Mouse (Mus musculus): ENCODE data around the gene Pcca. TPM values are rescaled to one million over a fixed set of nuclear protein-coding genes. Genes with fewer than 3 reads are reported as not detected.

The Pcca gene
- total RNA-seq, 2 experiments from 2014 or later: 2.9 to 12.6 TPM

GRCm38 (mm10) chr14:122636601-122637000 lies 102.5 kb downstream of the Pcca start:
- no peak for ATAC-seq (replicated peaks; ENCODE audit: low FRiP score, poor library complexity, severe bottlenecking)

- no peak for ATAC-seq (replicated peaks; ENCODE audit: low FRiP score, poor library complexity, severe bottlenecking)
These were observed 103.9 kb downstream of the Pcca start for GRCm38 (mm10) chr14:122637798-122638555.

- ATAC-seq (replicated peaks; ENCODE audit: low FRiP score, poor library complexity, severe bottlenecking): no peak
These were observed 105.1 kb downstream of the Pcca start for GRCm38 (mm10) chr14:122639168-122639720.

GRCm38 (mm10) chr14:122642432-122642831 lies 108.3 kb downstream of the Pcca start:
- ATAC-seq (replicated peaks; ENCODE audit: low FRiP score, poor library complexity, severe bottlenecking): no peak

GRCm38 (mm10) chr14:122648214-122648613 lies 114.1 kb downstream of the Pcca start:
- ATAC-seq (replicated peaks; ENCODE audit: low FRiP score, poor library complexity, severe bottlenecking): no peak

GRCm38 (mm10) chr14:122649336-122649950 lies 115.3 kb downstream of the Pcca start:
- no peak for ATAC-seq (replicated peaks; ENCODE audit: low FRiP score, poor library complexity, severe bottlenecking)

GRCm38 (mm10) chr14:122651681-122652080 lies 117.6 kb downstream of the Pcca start:
- ATAC-seq (replicated peaks; ENCODE audit: low FRiP score, poor library complexity, severe bottlenecking): 0 out of 2 replicates have a peak, but pooled peaks have one; percentile 39

GRCm38 (mm10) chr14:122675661-122676060 lies 141.5 kb downstream of the Pcca start:
- ATAC-seq (replicated peaks; ENCODE audit: low FRiP score, poor library complexity, severe bottlenecking): no peak

GRCm38 (mm10) chr14:122683645-122684044 lies 149.5 kb downstream of the Pcca start:
- no peak for ATAC-seq (replicated peaks; ENCODE audit: low FRiP score, poor library complexity, severe bottlenecking)

GRCm38 (mm10) chr14:122684250-122684649 lies 150.1 kb downstream of the Pcca start:
- no peak for ATAC-seq (replicated peaks; ENCODE audit: low FRiP score, poor library complexity, severe bottlenecking)

GRCm38 (mm10) chr14:122684811-122685210 lies 150.7 kb downstream of the Pcca start:
- ATAC-seq (replicated peaks; ENCODE audit: low FRiP score, poor library complexity, severe bottlenecking): no peak

GRCm38 (mm10) chr14:122687398-122687797 lies 153.3 kb downstream of the Pcca start:
- ATAC-seq (replicated peaks; ENCODE audit: low FRiP score, poor library complexity, severe bottlenecking): 0 out of 2 replicates have a peak, but pooled peaks have one; percentile 30

GRCm38 (mm10) chr14:122688378-122688777 lies 154.3 kb downstream of the Pcca start:
- ATAC-seq (replicated peaks; ENCODE audit: low FRiP score, poor library complexity, severe bottlenecking): no peak

GRCm38 (mm10) chr14:122689136-122689815 lies 155.2 kb downstream of the Pcca start:
- no peak for ATAC-seq (replicated peaks; ENCODE audit: low FRiP score, poor library complexity, severe bottlenecking)

- 0 out of 2 replicates have a peak, but pooled peaks have one; percentile 46 for ATAC-seq (replicated peaks; ENCODE audit: low FRiP score, poor library complexity, severe bottlenecking)
These were observed 157.4 kb downstream of the Pcca start for GRCm38 (mm10) chr14:122691555-122691954.

- ATAC-seq (replicated peaks; ENCODE audit: low FRiP score, poor library complexity, severe bottlenecking): no peak
These were observed 166.2 kb downstream of the Pcca start for GRCm38 (mm10) chr14:122700333-122700732.

- ATAC-seq (replicated peaks; ENCODE audit: low FRiP score, poor library complexity, severe bottlenecking): no peak
These were observed 179.7 kb downstream of the Pcca start for GRCm38 (mm10) chr14:122713793-122714192.

GRCm38 (mm10) chr14:122714911-122715310 lies 180.8 kb downstream of the Pcca start:
- no peak for ATAC-seq (replicated peaks; ENCODE audit: low FRiP score, poor library complexity, severe bottlenecking)

GRCm38 (mm10) chr14:122716057-122716456 lies 181.9 kb downstream of the Pcca start:
- ATAC-seq (replicated peaks; ENCODE audit: low FRiP score, poor library complexity, severe bottlenecking): no peak

- no peak for ATAC-seq (replicated peaks; ENCODE audit: low FRiP score, poor library complexity, severe bottlenecking)
These were observed 185.5 kb downstream of the Pcca start for GRCm38 (mm10) chr14:122719496-122720080.
